Mouse (Mus musculus) urinary bladder, adult 2 months (tissue): ENCODE data around the gene Ublcp1. TPM values are rescaled to one million over a fixed set of nuclear protein-coding genes. Genes with fewer than 3 reads are reported as not detected.
"Not testable (repeated sequence)": the region's sequence is repeated elsewhere in the genome, so short reads cannot be mapped to it uniquely, and the experiment has no call there.

ENCODE experiments used
- DNase-seq: peaks from one replicate; pipeline ENCODE4 v3.0.0; 2022; ENCODE audit warnings: low spot score
- polyA plus RNA-seq: library from polyadenylated mRNA; depleted of rRNA; stranded (reverse); fragments of >200 nt; gene quantifications from 2 replicates; pipeline ENCODE4 v1.2.3, GENCODE M21; 2012

Gene Ublcp1
- polyA plus RNA-seq, 1 experiment = 50.8 TPM

- DNase-seq = no peak
Observed at GRCm38 (mm10) chr11:44494643-44495323, 24.5 kb upstream of the Ublcp1 start.

- DNase-seq = no peak
Observed at GRCm38 (mm10) chr11:44489117-44489516, 18.8 kb upstream of the Ublcp1 start.

GRCm38 (mm10) chr11:44485089-44485736 is 14.9 kb upstream of the Ublcp1 start:
- no peak for DNase-seq

- no peak for DNase-seq
Observed at GRCm38 (mm10) chr11:44480246-44480645, 9.9 kb upstream of the Ublcp1 start.

GRCm38 (mm10) chr11:44478382-44478781 is 8.1 kb upstream of the Ublcp1 start:
- DNase-seq = no peak

- no peak for DNase-seq
Observed at GRCm38 (mm10) chr11:44476445-44476844, 6.1 kb upstream of the Ublcp1 start.

GRCm38 (mm10) chr11:44475467-44475866 is 5.2 kb upstream of the Ublcp1 start:
- no peak for DNase-seq

- DNase-seq = no peak
Observed at GRCm38 (mm10) chr11:44471337-44471995, 1.2 kb upstream of the Ublcp1 start.

GRCm38 (mm10) chr11:44469646-44470431 is 459 bp downstream of the Ublcp1 start:
- no peak for DNase-seq

- DNase-seq = no peak
Observed at GRCm38 (mm10) chr11:44468306-44468790, 1.9 kb downstream of the Ublcp1 start.

- DNase-seq = no peak
Observed at GRCm38 (mm10) chr11:44466949-44467442, 3.3 kb downstream of the Ublcp1 start.

- DNase-seq = no peak
Observed at GRCm38 (mm10) chr11:44461493-44461892, 8.8 kb downstream of the Ublcp1 start.

- DNase-seq = no peak
Observed at GRCm38 (mm10) chr11:44453423-44453822, 16.9 kb downstream of the Ublcp1 start.

GRCm38 (mm10) chr11:44452016-44452415 is 18.3 kb downstream of the Ublcp1 start:
- not testable (repeated sequence) for DNase-seq

GRCm38 (mm10) chr11:44451046-44451445 is 19.3 kb downstream of the Ublcp1 start:
- DNase-seq = no peak

GRCm38 (mm10) chr11:44437786-44438185 is 32.5 kb downstream of the Ublcp1 start:
- no peak for DNase-seq

- DNase-seq = no peak
Observed at GRCm38 (mm10) chr11:44430036-44430435, 40.3 kb downstream of the Ublcp1 start.

GRCm38 (mm10) chr11:44427951-44428350 is 42.3 kb downstream of the Ublcp1 start:
- DNase-seq = no peak

- no peak for DNase-seq
Observed at GRCm38 (mm10) chr11:44425626-44426025, 44.7 kb downstream of the Ublcp1 start.

GRCm38 (mm10) chr11:44425006-44425405 is 45.3 kb downstream of the Ublcp1 start:
- no peak for DNase-seq

GRCm38 (mm10) chr11:44423955-44424354 is 46.3 kb downstream of the Ublcp1 start:
- no peak for DNase-seq

- DNase-seq = no peak
Observed at GRCm38 (mm10) chr11:44423261-44423660, 47.0 kb downstream of the Ublcp1 start.
